Mouse (Mus musculus): ENCODE measurements around the gene Zfp457. TPM values are rescaled to one million over a fixed set of nuclear protein-coding genes. Genes with fewer than 3 reads are reported as not detected.

Gene Zfp457
- total RNA-seq (2014; rRNA removed; ENCODE audit: low replicate concordance) = not detected in 2 replicates
- polyA plus RNA-seq (2015; fragmentation: Nextera tagmentation; extraction: Ambion mirVana) = 0.86 and 1.3 TPM in 2 replicates

DNA sequence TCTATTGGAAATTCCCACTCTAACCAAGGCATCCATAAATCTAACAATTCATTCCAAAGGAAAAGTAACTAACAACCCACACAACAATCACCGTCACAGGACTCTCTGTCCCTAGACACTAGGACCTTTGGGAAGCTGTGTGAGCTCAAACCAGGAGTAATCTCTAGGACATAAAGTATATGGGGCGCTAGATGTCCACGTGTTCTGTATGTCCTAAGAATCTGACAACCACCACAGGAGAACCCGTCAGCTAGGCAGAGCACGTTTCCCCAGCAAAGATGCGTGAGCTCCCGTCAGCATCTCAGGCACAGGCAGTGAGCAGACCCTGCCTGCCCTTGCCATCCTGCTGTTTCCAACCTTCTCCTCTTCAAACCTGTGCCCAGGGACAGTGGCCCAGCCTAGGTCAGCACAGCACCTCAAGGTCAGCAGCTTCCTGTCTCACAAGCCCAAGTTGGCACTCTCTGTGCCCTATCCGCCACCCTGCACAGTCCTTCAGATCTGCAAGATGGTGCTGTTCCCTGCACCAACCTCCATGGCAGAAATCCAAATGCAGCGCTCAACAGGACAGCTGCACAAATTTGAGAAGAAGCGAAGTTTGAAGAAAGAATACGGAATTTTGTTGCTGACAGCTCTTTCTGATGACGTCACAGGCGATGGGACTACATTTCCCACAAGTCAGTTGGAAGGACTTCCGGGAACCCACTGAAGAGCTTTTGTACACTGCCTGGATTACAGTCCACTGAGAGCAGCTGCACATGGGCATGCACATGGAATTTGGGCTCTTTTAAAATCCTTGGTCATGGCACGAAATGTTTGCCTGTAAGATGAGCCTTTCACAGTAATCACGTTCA is at the start of gene Zfp457:
Zfp457 (minus strand) TSS at position 664 of the 851 bp plus-strand sequence.
- Histone ChIP-seq H3K9me3 (replicated peaks; ENCODE audit: control insufficient read depth, low read length) (no peaks in the 10 kb centered on the region), H3K36me3 (replicated peaks; ENCODE audit: control insufficient read depth, insufficient read depth, low read length) (no peaks in the 10 kb centered on the region), H3K27ac (ENCODE audit: low read depth) (peak within 1 kb of the TSS; percentile 77), H3K27me3 (ENCODE audit: control insufficient read depth, insufficient read depth, low read length) (no peaks in the 10 kb centered on the region), H3K4me1 (ENCODE audit: control insufficient read depth, insufficient read depth) (peaks cover 7% of the 10 kb centered on the region; the same call in 1 of the 2 replicates), H3K4me3 (ENCODE audit: low read depth, low read length) (peak within 1 kb of the TSS; percentile 90), H3K9ac (replicated peaks; ENCODE audit: low read depth, low read length) (peak within 1 kb of the TSS; percentile 81), H3K4me2 (ENCODE audit: low read depth, low read length) (peak within 1 kb of the TSS; percentile 91)
- WGBS = 7% methylated on average over 16 of the region's 16 CpGs
- ATAC-seq (ENCODE audit: insufficient read depth, low read depth) (peak; percentile 98), DNase-seq (ENCODE audit: low spot score) (peak; percentile 91)
- TF ChIP-seq CTCF (IDR thresholded peaks at IDR 0.05; ENCODE audit: low read depth) (no peak), EP300 (IDR thresholded peaks at IDR 0.05; ENCODE audit: low read depth) (no peak)

DNA sequence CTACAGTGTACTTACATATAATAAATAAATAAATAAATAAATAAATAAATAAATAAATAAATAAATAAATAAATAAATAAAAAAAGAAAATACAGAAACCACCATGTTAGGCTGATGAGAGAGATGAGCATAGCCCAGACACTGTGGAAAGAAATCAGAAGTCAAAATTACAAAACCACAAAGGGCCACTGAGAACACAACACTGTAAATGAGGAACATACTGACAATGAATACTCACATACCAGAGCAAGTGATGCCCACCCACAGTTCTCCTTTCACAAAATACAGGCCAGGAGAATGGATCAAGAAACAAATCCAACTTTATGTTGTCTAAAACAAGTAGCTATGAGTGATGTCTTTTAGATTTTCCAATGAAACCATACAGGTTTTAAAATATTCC is 45.6 kb upstream of the Zfp457 start:
- Histone ChIP-seq H3K36me3 (replicated peaks; ENCODE audit: control insufficient read depth, insufficient read depth, low read length) (no peaks in the 10 kb centered on the region), H3K4me3 (ENCODE audit: low read depth, low read length) (no peak overlapping the region), H3K9ac (replicated peaks; ENCODE audit: low read depth, low read length) (no peak overlapping the region), H3K27me3 (ENCODE audit: control insufficient read depth, insufficient read depth, low read length) (no peaks in the 10 kb centered on the region), H3K4me1 (ENCODE audit: control insufficient read depth, insufficient read depth) (no peaks in the 10 kb centered on the region), H3K4me2 (ENCODE audit: low read depth, low read length) (no peak overlapping the region), H3K9me3 (replicated peaks; ENCODE audit: control insufficient read depth, low read length) (no peaks in the 10 kb centered on the region), H3K27ac (ENCODE audit: low read depth) (no peak overlapping the region)
- DNase-seq (ENCODE audit: low spot score) (no peak), ATAC-seq (ENCODE audit: insufficient read depth, low read depth) (no peak)
- no peak for TF ChIP-seq CTCF (IDR thresholded peaks at IDR 0.05; ENCODE audit: low read depth)
- no peak for TF ChIP-seq EP300 (IDR thresholded peaks at IDR 0.05; ENCODE audit: low read depth)

DNA sequence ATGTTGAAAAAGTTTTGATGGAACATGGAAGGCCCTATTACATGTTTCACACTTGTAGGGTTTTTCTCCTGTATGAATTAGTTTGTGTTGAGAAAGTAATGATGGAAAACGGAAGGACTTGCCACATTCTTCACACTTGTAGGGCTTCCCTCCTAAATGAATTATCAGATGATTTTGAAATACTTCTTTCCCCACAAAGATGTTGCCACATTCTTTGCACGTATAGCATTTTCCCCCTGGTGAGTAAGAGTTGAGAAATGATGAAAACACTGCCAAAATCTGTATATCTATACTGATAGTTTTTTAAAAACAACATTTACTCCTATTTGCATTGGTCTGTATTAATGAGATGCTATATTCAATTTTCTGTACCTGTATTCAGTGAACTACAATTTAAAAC is 37.1 kb upstream of the Zfp457 start:
- no peaks in the 10 kb centered on the region for H3K27me3 ChIP-seq (ENCODE audit: control insufficient read depth, insufficient read depth, low read length)
- no peak overlapping the region for H3K9ac ChIP-seq (replicated peaks; ENCODE audit: low read depth, low read length)
- no peaks in the 10 kb centered on the region for H3K9me3 ChIP-seq (replicated peaks; ENCODE audit: control insufficient read depth, low read length)
- no peak overlapping the region for H3K27ac ChIP-seq (ENCODE audit: low read depth)
- 77% methylated on average over 2 of the region's 2 CpGs for WGBS
- no peaks in the 10 kb centered on the region for H3K4me1 ChIP-seq (ENCODE audit: control insufficient read depth, insufficient read depth)
- H3K36me3 ChIP-seq (replicated peaks; ENCODE audit: control insufficient read depth, insufficient read depth, low read length) = peaks cover 26% of the 10 kb centered on the region
- H3K4me2 ChIP-seq (ENCODE audit: low read depth, low read length) = no peak overlapping the region
- no peak overlapping the region for H3K4me3 ChIP-seq (ENCODE audit: low read depth, low read length)
- DNase-seq (ENCODE audit: low spot score) (no peak), ATAC-seq (ENCODE audit: insufficient read depth, low read depth) (no peak)
- TF ChIP-seq CTCF (IDR thresholded peaks at IDR 0.05; ENCODE audit: low read depth) = no peak
- TF ChIP-seq EP300 (IDR thresholded peaks at IDR 0.05; ENCODE audit: low read depth) = no peak

DNA sequence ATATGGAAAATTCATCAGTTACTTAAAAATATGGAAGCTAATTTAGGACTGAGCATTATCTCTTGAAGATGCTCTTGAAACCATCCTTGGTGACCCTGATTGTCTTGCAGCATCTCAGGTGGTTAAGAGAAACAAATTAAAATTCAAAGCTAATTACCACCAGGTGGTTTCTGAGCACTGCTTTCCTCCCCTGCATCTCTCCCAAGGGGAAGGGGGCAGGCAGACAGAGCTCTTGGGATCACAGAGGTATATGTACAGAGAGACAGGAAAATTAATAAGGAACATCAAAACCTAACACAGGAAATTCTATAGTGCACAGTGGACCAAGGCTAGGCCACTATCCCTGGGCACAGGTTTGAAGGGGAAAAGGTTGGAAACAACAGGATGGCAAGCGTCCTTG is 26.6 kb upstream of the Zfp457 start:
- peak overlapping the region; percentile 23; the same call in 1 of the 2 replicates for H3K9ac ChIP-seq (replicated peaks; ENCODE audit: low read depth, low read length)
- H3K4me1 ChIP-seq (ENCODE audit: control insufficient read depth, insufficient read depth) = no peaks in the 10 kb centered on the region
- ATAC-seq (ENCODE audit: insufficient read depth, low read depth) = no peak
- H3K27me3 ChIP-seq (ENCODE audit: control insufficient read depth, insufficient read depth, low read length) = no peaks in the 10 kb centered on the region
- WGBS = 77% methylated on average over 1 of the region's 1 CpGs
- peak overlapping the region; percentile 52 for H3K4me3 ChIP-seq (ENCODE audit: low read depth, low read length)
- no peaks in the 10 kb centered on the region for H3K36me3 ChIP-seq (replicated peaks; ENCODE audit: control insufficient read depth, insufficient read depth, low read length)
- peak overlapping the region; percentile 58; the same call in 1 of the 2 replicates for H3K27ac ChIP-seq (ENCODE audit: low read depth)
- DNase-seq (ENCODE audit: low spot score) = no peak
- no peaks in the 10 kb centered on the region for H3K9me3 ChIP-seq (replicated peaks; ENCODE audit: control insufficient read depth, low read length)
- TF ChIP-seq EP300 (IDR thresholded peaks at IDR 0.05; ENCODE audit: low read depth) (no peak), CTCF (IDR thresholded peaks at IDR 0.05; ENCODE audit: low read depth) (no peak)
- peak overlapping the region; percentile 63 for H3K4me2 ChIP-seq (ENCODE audit: low read depth, low read length)

DNA sequence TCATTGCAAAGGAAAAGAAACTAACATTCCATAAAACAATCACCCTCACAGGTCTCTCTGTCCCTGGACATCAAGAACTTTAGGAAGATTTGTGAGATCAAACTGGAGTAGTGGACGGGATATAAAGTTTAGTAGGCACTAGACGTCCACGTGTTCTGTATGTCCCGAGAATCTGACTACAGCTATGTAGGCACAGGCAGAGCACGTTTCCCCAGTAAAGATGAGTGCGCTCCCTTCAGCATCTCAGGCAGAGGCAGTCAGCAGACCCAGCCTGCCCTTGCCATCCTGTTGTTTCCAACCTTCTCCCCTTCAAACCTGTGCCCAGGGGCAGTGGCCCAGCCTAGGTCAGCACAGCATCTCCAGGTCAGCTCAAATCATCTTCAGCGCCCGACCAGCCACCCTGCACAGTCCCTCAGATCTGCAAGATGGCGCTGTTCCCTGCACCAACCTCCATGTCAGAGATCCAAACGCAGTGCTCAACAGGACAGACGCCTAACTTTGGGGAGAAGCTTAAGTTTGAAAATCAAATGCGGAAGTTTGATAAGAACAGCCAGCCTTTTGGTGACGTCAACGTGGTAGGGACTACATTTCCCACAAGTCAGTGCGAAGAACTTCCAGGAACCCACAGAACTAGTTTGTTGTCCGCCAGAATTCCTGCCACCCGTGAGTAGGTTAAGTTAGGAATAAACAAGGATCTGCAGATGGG is 25.9 kb upstream of the Zfp457 start, which contains the start of gene Zfp595:
Zfp595 (minus strand) TSS at position 552 of the 706 bp plus-strand sequence.
- TF ChIP-seq CTCF (IDR thresholded peaks at IDR 0.05; ENCODE audit: low read depth) (peak; percentile 52), EP300 (IDR thresholded peaks at IDR 0.05; ENCODE audit: low read depth) (no peak)
- H3K4me2 ChIP-seq (ENCODE audit: low read depth, low read length) = peak within 1 kb of the TSS; percentile 63
- WGBS = 9% methylated on average over 17 of the region's 17 CpGs
- ATAC-seq (ENCODE audit: insufficient read depth, low read depth) = peak; percentile 90
- H3K36me3 ChIP-seq (replicated peaks; ENCODE audit: control insufficient read depth, insufficient read depth, low read length) = no peaks in the 10 kb centered on the region
- DNase-seq (ENCODE audit: low spot score) = peak; percentile 88
- H3K4me1 ChIP-seq (ENCODE audit: control insufficient read depth, insufficient read depth) = no peaks in the 10 kb centered on the region
- no peaks in the 10 kb centered on the region for H3K9me3 ChIP-seq (replicated peaks; ENCODE audit: control insufficient read depth, low read length)
- H3K9ac ChIP-seq (replicated peaks; ENCODE audit: low read depth, low read length) = peak within 1 kb of the TSS; percentile 23; the same call in 1 of the 2 replicates
- peak within 1 kb of the TSS; percentile 58 for H3K27ac ChIP-seq (ENCODE audit: low read depth)
- H3K27me3 ChIP-seq (ENCODE audit: control insufficient read depth, insufficient read depth, low read length) = no peaks in the 10 kb centered on the region
- peak within 1 kb of the TSS; percentile 52 for H3K4me3 ChIP-seq (ENCODE audit: low read depth, low read length)
